Mouse (Mus musculus) urinary bladder, postnatal 4 days (tissue): Measurements from ENCODE around the gene Olfr772.
"Not testable (repeated sequence)": the region's sequence is repeated elsewhere in the genome, so short reads cannot be mapped to it uniquely, and the experiment has no call there.

ENCODE experiments used
- DNase-seq, 2 experiments: peaks; one replicate each; pipeline ENCODE4 v3.0.0; 2021 to 2022; ENCODE audit warnings: low spot score in 2 of 2

The Olfr772 gene

DNA sequence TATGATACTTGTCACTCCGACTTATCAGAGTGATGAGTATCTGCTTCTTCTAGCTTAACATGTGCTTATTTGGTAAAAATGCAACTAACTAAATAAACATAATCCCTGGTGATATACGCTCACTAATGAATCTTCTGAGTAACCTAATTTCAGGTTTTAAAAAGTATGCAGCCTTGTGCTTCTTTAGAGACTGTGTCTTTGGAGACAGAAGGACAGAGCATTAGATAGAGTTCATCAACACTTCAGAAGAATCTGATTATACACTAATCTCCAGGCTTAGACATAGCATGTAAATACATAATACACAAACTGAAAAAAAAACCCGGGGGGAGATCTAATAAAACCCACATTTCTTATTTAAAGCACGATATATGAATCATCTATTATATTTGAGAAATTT is at the start of gene Olfr772:
TSS of gene Olfr772 (minus strand) at position 101 of the 400 bp plus-strand sequence.
- not testable (repeated sequence) for DNase-seq

- not testable (repeated sequence) for DNase-seq
Observed at GRCm38 (mm10) chr10:129187319-129187718, 9.6 kb upstream of the Olfr772 start, which contains the start of gene Olfr773. Gene Olfr773, minus strand, starts transcription at chr10:129187419.

- DNase-seq, result no peak
Observed at GRCm38 (mm10) chr10:129164651-129165050, 13.1 kb downstream of the Olfr772 start, which contains the start of gene Olfr771. Gene Olfr771, minus strand, starts transcription at chr10:129164751.

DNA sequence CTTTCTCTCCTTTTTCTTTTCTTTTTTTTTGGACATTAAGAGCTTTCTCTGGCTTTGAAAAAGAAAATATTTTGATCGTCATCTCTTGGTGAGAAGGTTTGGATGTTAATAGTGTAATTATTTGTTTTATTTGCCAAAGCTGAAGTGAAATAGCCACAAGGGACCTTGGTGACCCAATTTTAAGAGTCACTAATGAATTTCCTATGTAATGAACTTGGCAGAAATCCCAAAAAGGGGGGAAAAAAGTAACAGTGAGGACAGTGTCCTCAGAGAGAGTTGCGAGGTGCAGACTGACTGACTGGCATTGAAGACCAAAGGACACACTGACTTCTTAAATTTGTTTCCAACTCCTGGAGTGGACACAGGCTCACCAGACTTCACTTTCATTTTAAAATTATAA is 38.8 kb downstream of the Olfr772 start, which contains the start of gene Olfr770:
TSS of gene Olfr770 (minus strand) at position 101 of the 400 bp plus-strand sequence.
- DNase-seq, result no peak
